Mouse (Mus musculus): ENCODE measurements around the gene Dzip1. TPM values are rescaled to one million over a fixed set of nuclear protein-coding genes. Genes with fewer than 3 reads are reported as not detected.

The Dzip1 gene
- polyA plus RNA-seq, 1 experiment from 2014 or later, result 16.4 TPM

DNA sequence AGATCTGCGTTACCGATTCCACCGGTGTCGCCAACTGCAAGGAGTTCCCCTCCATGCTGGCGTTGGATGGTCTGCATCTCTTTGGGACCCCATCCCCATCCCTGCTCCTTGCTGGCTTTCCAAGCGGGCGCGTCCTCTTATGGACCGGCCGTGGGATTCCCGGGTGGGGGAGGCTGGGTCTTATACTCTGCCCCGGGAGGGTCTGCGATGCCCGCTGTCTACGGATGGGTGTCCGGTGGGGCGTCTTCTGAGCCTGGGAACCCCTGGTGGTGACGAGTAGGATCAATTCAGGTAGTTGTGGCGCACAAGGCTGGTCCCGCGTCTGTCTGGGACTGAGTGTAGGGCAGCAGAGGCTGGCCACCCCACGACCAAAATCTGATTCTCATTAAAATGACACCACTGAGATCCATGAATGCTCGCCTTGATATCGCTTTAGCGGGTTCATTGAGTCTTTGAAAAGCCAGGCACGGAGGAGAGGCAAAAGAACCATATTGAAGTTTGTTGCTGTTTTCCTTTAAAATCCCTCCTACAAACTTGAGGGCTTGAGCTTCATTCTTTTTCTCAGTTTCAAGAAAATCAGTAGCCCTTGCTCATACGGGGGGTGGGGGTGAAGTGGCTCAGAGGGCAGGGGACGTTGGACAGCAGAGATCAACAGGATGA lies 70.0 kb downstream of the Dzip1 start:
- peak overlapping the region; percentile 45 for H3K9ac ChIP-seq (ENCODE audit: low read length)
- WGBS, result 1% methylated on average over 28 of the region's 28 CpGs
- H3K27ac ChIP-seq (ENCODE audit: low read depth), result no peak overlapping the region
- ATAC-seq (replicated peaks; ENCODE audit: low FRiP score, low TSS enrichment, low read depth), result peak; percentile 47; the same call in 1 of the 2 replicates
- peak overlapping the region; percentile 50 for H3K4me3 ChIP-seq (ENCODE audit: low read depth, low read length)
- H3K36me3 ChIP-seq (ENCODE audit: control insufficient read depth, insufficient read depth, low read length), result no peaks in the 10 kb centered on the region
- peak; percentile 59 for DNase-seq (ENCODE audit: low spot score)
- no peaks in the 10 kb centered on the region for H3K9me3 ChIP-seq (ENCODE audit: control insufficient read depth, low read length)
- no peaks in the 10 kb centered on the region for H3K4me1 ChIP-seq (replicated peaks; ENCODE audit: control insufficient read depth, insufficient read depth, low read length)
- peaks cover 13% of the 10 kb centered on the region; the same call in 1 of the 2 replicates for H3K27me3 ChIP-seq (replicated peaks; ENCODE audit: control insufficient read depth, insufficient read depth, low read length)
- H3K4me2 ChIP-seq (ENCODE audit: low read length), result peak overlapping the region; percentile 100

DNA sequence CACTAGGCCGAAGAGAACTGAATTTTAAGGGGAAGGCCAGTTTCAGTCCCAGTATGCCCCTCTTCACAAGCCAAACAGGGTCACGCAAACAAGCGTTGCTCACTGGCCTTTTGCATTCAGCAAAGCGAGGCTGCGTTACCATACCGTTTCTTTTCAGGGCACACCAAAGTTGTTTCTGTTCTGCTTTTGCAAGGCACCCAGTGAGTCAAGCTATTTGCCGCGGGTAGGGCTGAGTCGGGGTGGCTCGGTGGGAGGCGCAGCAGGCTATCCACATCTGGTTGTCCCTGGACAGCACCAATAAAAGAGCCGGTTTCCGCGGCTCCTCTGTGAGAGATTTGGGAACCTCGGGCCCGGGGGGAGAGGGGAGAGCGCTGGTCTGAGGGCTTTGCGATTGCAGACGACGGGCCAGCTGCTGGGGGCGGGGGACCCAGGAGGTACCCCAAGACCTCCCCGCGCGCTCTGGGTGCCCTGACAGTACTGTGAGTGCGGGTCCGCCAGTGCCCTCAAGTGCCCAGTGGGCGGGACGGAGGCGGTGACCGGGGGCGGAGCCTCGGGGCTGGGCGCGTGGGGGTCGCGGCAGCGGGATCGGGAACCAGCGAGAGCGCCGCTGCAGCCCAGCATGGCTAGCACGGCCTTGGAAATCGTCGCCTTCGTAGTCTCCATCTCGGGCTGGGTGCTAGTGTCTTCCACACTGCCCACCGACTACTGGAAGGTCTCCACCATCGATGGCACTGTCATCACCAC lies 70.7 kb downstream of the Dzip1 start:
- Histone ChIP-seq H3K4me3 (ENCODE audit: low read depth, low read length) (peak overlapping the region; percentile 50), H3K4me1 (replicated peaks; ENCODE audit: control insufficient read depth, insufficient read depth, low read length) (no peaks in the 10 kb centered on the region), H3K9me3 (ENCODE audit: control insufficient read depth, low read length) (no peaks in the 10 kb centered on the region), H3K27me3 (replicated peaks; ENCODE audit: control insufficient read depth, insufficient read depth, low read length) (peaks cover 13% of the 10 kb centered on the region; the same call in 1 of the 2 replicates), H3K36me3 (ENCODE audit: control insufficient read depth, insufficient read depth, low read length) (no peaks in the 10 kb centered on the region), H3K4me2 (ENCODE audit: low read length) (peak overlapping the region; percentile 100), H3K9ac (ENCODE audit: low read length) (peak overlapping the region; percentile 45), H3K27ac (ENCODE audit: low read depth) (no peak overlapping the region)
- DNase-seq (ENCODE audit: low spot score) (peak; percentile 81), ATAC-seq (replicated peaks; ENCODE audit: low FRiP score, low TSS enrichment, low read depth) (peak; percentile 71)
- WGBS, result 2% methylated on average over 48 of the region's 48 CpGs

DNA sequence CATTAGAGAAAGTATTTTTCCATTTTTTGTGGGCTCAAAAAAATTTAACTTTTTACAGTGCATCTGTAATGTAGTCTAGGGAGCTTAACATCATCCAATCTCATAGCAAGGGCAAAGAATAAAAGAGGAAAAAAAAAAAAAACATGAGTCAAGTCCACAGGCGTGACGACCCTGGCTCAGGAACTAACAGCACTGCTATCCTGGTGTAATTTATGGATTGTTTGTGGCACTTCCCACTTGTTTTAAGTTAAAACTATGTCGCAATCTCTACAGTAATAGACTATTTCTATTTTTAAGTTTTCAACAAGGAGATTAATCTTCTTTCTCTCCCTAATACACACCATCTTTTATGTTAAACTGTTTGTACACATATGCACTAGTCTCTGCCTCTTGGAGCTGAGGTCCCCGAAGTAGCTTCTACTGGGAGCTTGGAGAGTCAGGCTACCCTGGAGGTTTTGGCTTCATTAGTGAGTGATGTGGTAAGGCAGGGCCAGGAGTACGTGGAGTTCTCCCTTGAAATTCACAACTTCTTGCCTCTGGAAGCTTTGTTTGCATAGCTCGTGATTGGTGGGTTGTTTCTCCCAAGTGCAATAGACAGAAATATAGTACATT lies 73.7 kb downstream of the Dzip1 start:
- H3K9me3 ChIP-seq (ENCODE audit: control insufficient read depth, low read length), result no peaks in the 10 kb centered on the region
- H3K27me3 ChIP-seq (replicated peaks; ENCODE audit: control insufficient read depth, insufficient read depth, low read length), result peaks cover 13% of the 10 kb centered on the region; the same call in 1 of the 2 replicates
- DNase-seq (ENCODE audit: low spot score), result no peak
- H3K9ac ChIP-seq (ENCODE audit: low read length), result no peak overlapping the region
- H3K4me3 ChIP-seq (ENCODE audit: low read depth, low read length), result no peak overlapping the region
- no peaks in the 10 kb centered on the region for H3K4me1 ChIP-seq (replicated peaks; ENCODE audit: control insufficient read depth, insufficient read depth, low read length)
- H3K36me3 ChIP-seq (ENCODE audit: control insufficient read depth, insufficient read depth, low read length), result no peaks in the 10 kb centered on the region
- no peak overlapping the region for H3K27ac ChIP-seq (ENCODE audit: low read depth)
- H3K4me2 ChIP-seq (ENCODE audit: low read length), result no peak overlapping the region
- WGBS, result 35% methylated on average over 6 of the region's 6 CpGs
- ATAC-seq (replicated peaks; ENCODE audit: low FRiP score, low TSS enrichment, low read depth), result no peak

DNA sequence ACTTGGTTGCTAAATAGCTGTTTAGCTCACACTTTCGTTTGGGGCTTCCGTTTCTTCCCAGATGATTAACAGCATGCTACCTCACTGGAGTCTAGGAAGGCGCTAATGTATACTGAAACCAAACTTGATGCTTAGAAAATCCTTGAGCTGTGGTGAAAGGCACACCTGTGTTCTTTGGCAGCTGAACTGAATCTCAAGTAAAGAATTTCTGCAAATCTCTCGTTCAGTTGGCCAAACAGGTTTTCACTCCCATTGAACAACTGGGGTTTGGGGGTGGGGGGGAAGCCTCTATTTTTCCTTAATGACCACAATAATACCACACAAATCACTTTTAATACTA lies 74.6 kb downstream of the Dzip1 start:
- no peak overlapping the region for H3K27ac ChIP-seq (ENCODE audit: low read depth)
- DNase-seq (ENCODE audit: low spot score), result no peak

DNA sequence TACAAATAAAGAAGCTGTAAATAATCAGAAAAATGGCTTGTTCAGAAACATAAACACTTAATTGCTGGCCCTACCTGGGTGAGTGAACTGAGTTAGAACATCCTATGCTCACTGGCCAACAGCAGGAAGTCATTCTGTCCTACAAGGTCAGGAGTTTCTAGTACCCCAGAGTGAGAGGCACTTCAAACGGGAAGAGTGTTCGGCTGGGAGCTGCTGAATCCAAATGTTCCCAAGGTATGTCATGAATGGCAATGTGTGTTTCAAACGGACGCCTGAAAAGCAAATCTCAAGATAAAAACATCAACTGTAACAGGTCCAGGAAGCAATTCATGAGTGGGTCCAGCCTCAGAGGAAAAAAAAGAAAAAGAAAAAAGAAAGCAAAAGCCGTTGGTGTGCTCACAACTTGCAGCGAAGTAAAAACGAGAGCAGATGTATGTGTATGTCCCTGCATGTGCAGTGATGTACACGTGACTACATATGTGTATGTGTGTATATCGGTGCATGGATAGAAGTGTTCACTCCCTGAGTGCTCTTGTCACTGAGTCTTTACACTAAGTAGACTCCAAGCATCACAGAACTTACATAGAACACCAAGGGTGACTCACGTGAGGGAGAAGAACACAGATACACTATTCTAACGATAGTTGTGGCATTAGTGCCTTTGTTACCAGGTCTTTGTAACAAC lies 75.1 kb downstream of the Dzip1 start:
- H3K9me3 ChIP-seq (ENCODE audit: control insufficient read depth, low read length), result no peaks in the 10 kb centered on the region
- peaks cover 4% of the 10 kb centered on the region; the same call in 1 of the 2 replicates for H3K27me3 ChIP-seq (replicated peaks; ENCODE audit: control insufficient read depth, insufficient read depth, low read length)
- DNase-seq (ENCODE audit: low spot score) (no peak), ATAC-seq (replicated peaks; ENCODE audit: low FRiP score, low TSS enrichment, low read depth) (no peak)
- 78% methylated on average over 11 of the region's 11 CpGs for WGBS
- no peak overlapping the region for H3K27ac ChIP-seq (ENCODE audit: low read depth)
- H3K4me2 ChIP-seq (ENCODE audit: low read length), result no peak overlapping the region
- H3K4me1 ChIP-seq (replicated peaks; ENCODE audit: control insufficient read depth, insufficient read depth, low read length), result no peaks in the 10 kb centered on the region
- H3K4me3 ChIP-seq (ENCODE audit: low read depth, low read length), result no peak overlapping the region
- no peak overlapping the region for H3K9ac ChIP-seq (ENCODE audit: low read length)
- no peaks in the 10 kb centered on the region for H3K36me3 ChIP-seq (ENCODE audit: control insufficient read depth, insufficient read depth, low read length)

More for the DNA sequence above, 74.6 kb downstream of the Dzip1 start:
- Histone ChIP-seq H3K27me3 (replicated peaks; ENCODE audit: control insufficient read depth, insufficient read depth, low read length) (peaks cover 6% of the 10 kb centered on the region; the same call in 1 of the 2 replicates), H3K36me3 (ENCODE audit: control insufficient read depth, insufficient read depth, low read length) (no peaks in the 10 kb centered on the region), H3K4me3 (ENCODE audit: low read depth, low read length) (no peak overlapping the region), H3K4me1 (replicated peaks; ENCODE audit: control insufficient read depth, insufficient read depth, low read length) (no peaks in the 10 kb centered on the region), H3K9me3 (ENCODE audit: control insufficient read depth, low read length) (no peaks in the 10 kb centered on the region), H3K4me2 (ENCODE audit: low read length) (no peak overlapping the region), H3K9ac (ENCODE audit: low read length) (no peak overlapping the region)
- 59% methylated on average over 4 of the region's 4 CpGs for WGBS
- no peak for ATAC-seq (replicated peaks; ENCODE audit: low FRiP score, low TSS enrichment, low read depth)

DNA sequence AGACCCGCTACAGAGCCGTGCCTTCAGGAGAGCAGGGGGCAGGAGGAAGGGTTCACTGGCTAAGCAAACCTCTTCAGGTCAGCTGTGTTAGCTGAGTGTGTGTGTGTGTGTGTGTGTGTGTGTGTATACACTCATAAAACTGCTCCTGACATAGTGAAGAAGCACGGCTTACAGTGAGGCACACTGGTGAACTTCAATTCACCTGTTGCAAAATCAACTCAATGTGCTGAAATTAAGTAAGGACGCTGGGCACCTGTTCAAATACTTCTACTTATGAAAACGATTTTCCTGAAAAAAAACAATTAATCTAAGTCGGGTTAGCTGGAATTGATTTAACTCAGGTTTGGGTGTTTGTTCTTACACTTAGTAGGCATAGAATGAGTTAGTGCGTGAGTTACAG lies 77.1 kb downstream of the Dzip1 start:
- H3K27ac ChIP-seq (ENCODE audit: low read depth), result no peak overlapping the region

DNA sequence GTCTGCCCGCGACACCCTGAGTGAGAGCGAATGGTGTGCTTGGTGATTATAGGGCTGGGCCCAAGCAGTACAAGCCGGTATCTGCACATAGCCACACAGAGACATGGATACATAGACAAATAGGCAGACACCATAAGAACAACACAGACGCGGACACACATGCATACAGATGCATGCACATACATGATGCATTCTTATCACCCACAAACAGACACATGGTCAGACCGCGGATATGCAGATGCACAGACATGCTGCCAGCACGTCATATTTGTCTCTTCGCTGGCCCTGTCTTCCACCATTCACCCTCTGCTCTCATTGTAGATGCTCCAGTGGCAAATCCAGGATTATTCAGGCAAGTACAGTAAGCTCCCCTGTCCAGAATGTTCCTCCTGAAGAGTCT lies 78.4 kb downstream of the Dzip1 start:
- no peaks in the 10 kb centered on the region for H3K27me3 ChIP-seq (replicated peaks; ENCODE audit: control insufficient read depth, insufficient read depth, low read length)

More for the DNA sequence above, 77.1 kb downstream of the Dzip1 start:
- no peak overlapping the region for H3K9ac ChIP-seq (ENCODE audit: low read length)
- no peak overlapping the region for H3K4me3 ChIP-seq (ENCODE audit: low read depth, low read length)
- H3K27me3 ChIP-seq (replicated peaks; ENCODE audit: control insufficient read depth, insufficient read depth, low read length), result no peaks in the 10 kb centered on the region
- WGBS, result 64% methylated on average over 7 of the region's 7 CpGs
- no peak for ATAC-seq (replicated peaks; ENCODE audit: low FRiP score, low TSS enrichment, low read depth)
- no peaks in the 10 kb centered on the region for H3K9me3 ChIP-seq (ENCODE audit: control insufficient read depth, low read length)
- H3K4me1 ChIP-seq (replicated peaks; ENCODE audit: control insufficient read depth, insufficient read depth, low read length), result no peaks in the 10 kb centered on the region
- DNase-seq (ENCODE audit: low spot score), result no peak
- H3K36me3 ChIP-seq (ENCODE audit: control insufficient read depth, insufficient read depth, low read length), result no peaks in the 10 kb centered on the region
- H3K4me2 ChIP-seq (ENCODE audit: low read length), result no peak overlapping the region

DNA sequence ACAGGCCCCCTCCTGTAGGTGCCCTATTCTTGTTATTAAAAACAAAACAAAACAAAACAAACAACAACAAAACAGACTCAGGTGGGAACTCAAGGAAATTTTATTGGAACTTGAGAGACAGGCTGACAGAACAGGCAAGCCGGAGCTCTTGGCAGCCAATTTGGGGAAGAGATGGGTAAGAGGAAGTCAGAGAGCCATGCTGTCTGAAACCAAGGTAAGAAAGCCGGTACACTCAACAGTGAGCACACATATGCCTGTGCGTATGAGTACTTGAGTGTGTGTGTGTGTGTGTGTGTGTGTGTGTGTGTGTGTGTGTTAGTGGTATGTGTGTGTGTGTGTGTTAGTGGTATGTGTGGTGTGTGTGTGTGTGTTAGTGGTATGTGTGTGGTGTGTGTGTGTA lies 82.9 kb downstream of the Dzip1 start:
- H3K27ac ChIP-seq (ENCODE audit: low read depth), result no peak overlapping the region
- no peak overlapping the region for H3K9ac ChIP-seq (ENCODE audit: low read length)
- DNase-seq (ENCODE audit: low spot score) (no peak), ATAC-seq (replicated peaks; ENCODE audit: low FRiP score, low TSS enrichment, low read depth) (no peak)
- 85% methylated on average over 3 of the region's 3 CpGs for WGBS
- no peaks in the 10 kb centered on the region for H3K27me3 ChIP-seq (replicated peaks; ENCODE audit: control insufficient read depth, insufficient read depth, low read length)
- no peak overlapping the region for H3K4me2 ChIP-seq (ENCODE audit: low read length)
- no peaks in the 10 kb centered on the region for H3K4me1 ChIP-seq (replicated peaks; ENCODE audit: control insufficient read depth, insufficient read depth, low read length)
- H3K4me3 ChIP-seq (ENCODE audit: low read depth, low read length), result no peak overlapping the region
- no peaks in the 10 kb centered on the region for H3K9me3 ChIP-seq (ENCODE audit: control insufficient read depth, low read length)
- H3K36me3 ChIP-seq (ENCODE audit: control insufficient read depth, insufficient read depth, low read length), result no peaks in the 10 kb centered on the region

More for the DNA sequence above, 78.4 kb downstream of the Dzip1 start:
- WGBS, result 92% methylated on average over 10 of the region's 10 CpGs
- no peak for DNase-seq (ENCODE audit: low spot score)
- no peaks in the 10 kb centered on the region for H3K9me3 ChIP-seq (ENCODE audit: control insufficient read depth, low read length)
- no peaks in the 10 kb centered on the region for H3K36me3 ChIP-seq (ENCODE audit: control insufficient read depth, insufficient read depth, low read length)
- no peak overlapping the region for H3K27ac ChIP-seq (ENCODE audit: low read depth)
- no peak overlapping the region for H3K4me2 ChIP-seq (ENCODE audit: low read length)
- H3K4me3 ChIP-seq (ENCODE audit: low read depth, low read length), result no peak overlapping the region
- no peak overlapping the region for H3K9ac ChIP-seq (ENCODE audit: low read length)
- no peak for ATAC-seq (replicated peaks; ENCODE audit: low FRiP score, low TSS enrichment, low read depth)
- no peaks in the 10 kb centered on the region for H3K4me1 ChIP-seq (replicated peaks; ENCODE audit: control insufficient read depth, insufficient read depth, low read length)

All from intestine, embryonic 14.5 days (tissue).